In genomic region chr7:120835449-120836359, GRCm38 (mm10) we compare ENCODE assay signal across 8 mouse cellular contexts. TPM values are rescaled to one million over a fixed set of nuclear protein-coding genes. Genes with fewer than 3 reads are reported as not detected.
DNase-seq lines count a peak whose midpoint lies in the region; ATAC-seq lines count a peak whose summit lies in the region.

No protein-coding gene starts in this region.

- H3K9ac ChIP-seq in hindbrain, embryonic 13.5 days, result peak overlapping the region; percentile 70

- H3K27me3 ChIP-seq in hindbrain, embryonic 13.5 days, result peaks cover 20% of the 10 kb centered on the region

- peak; percentile 91 for ATAC-seq in hindbrain, embryonic 13.5 days (ENCODE audit: low FRiP score)

- H3K27ac ChIP-seq in hindbrain, embryonic 13.5 days, result peak overlapping the region; percentile 88

- peak overlapping the region; percentile 62 for H3K4me3 ChIP-seq in hindbrain, embryonic 13.5 days

- H3K4me2 ChIP-seq in hindbrain, embryonic 13.5 days, result peak overlapping the region; percentile 56

- H3K4me1 ChIP-seq in hindbrain, embryonic 13.5 days (replicated peaks), result peaks cover 15% of the 10 kb centered on the region

- no peaks in the 10 kb centered on the region for H3K9me3 ChIP-seq in hindbrain, embryonic 13.5 days

- peak; percentile 86 for DNase-seq in R1 (ENCODE audit: low read depth, low spot score)
- peak; percentile 98 to 99 for DNase-seq in cerebellum, postnatal 14 days
- DNase-seq in frontal cortex, postnatal 14 days (ENCODE audit: low spot score in 2 of 2), result peak; percentile 91 to 98
- DNase-seq in layer of hippocampus, postnatal 25 days (ENCODE audit: extremely low spot score in 1 of 2, low spot score in 1 of 2), result peak; percentile 99 to 100
- DNase-seq in lung, postnatal 14 days, result peak; percentile 98
- peak; percentile 91 for DNase-seq in ovary, postnatal 36 days (ENCODE audit: low spot score)
- DNase-seq in thymus, postnatal 14 days, result peak; percentile 94

- H3K36me3 ChIP-seq in hindbrain, embryonic 13.5 days, result no peaks in the 10 kb centered on the region

- under 1% methylated on average over 41 of the region's 41 CpGs for WGBS in hindbrain, embryonic 13.5 days

RNA-seq across cellular contexts. Expression of gene Eef2k, which starts 6.9 kb away (rescaled TPM):
- 26.0 and 26.4 TPM in 2 replicates for polyA plus RNA-seq in hindbrain, embryonic 13.5 days (2015; fragmentation: Nextera tagmentation; extraction: Ambion mirVana)
- total RNA-seq in layer of hippocampus, postnatal 25 days (2021), result 10 to 100 TPM; 25.7 to 30.4 TPM

RNA-seq across cellular contexts. Expression of gene Gm5737, which starts 23.5 kb away (rescaled TPM):
- polyA plus RNA-seq in hindbrain, embryonic 13.5 days (2015; fragmentation: Nextera tagmentation; extraction: Ambion mirVana), result not detected in 2 replicates
- total RNA-seq in layer of hippocampus, postnatal 25 days (2021), result not detected

Comparison
In these comparisons a context has a peak if more than half of its experiments do, and no peak if none do; other contexts are left out.
1. Peak in every context shown above with its lines: DNase-seq, ATAC-seq, H3K4me3 ChIP-seq and H3K27ac ChIP-seq.